Mouse (Mus musculus) MEL (cell line): ENCODE results near the gene Zfp174. TPM values are rescaled to one million over a fixed set of nuclear protein-coding genes. Genes with fewer than 3 reads are reported as not detected.

Experiments used
- DNase-seq: peaks from one replicate; pipeline ENCODE4 v3.0.0; 2011; ENCODE audit warnings: low read depth, low spot score
- H3K27ac ChIP-seq: 2 replicates; pipeline ENCODE4 v1.5.1; 2012; ENCODE audit warnings: low read depth, mild to moderate bottlenecking, control low read depth, low read length, moderate library complexity; ENCODE audit not compliant: control insufficient read depth
- H3K27me3 ChIP-seq, 2 experiments: fragments of 150-350 bp in 1 of 2; sonication (generic) in 1 of 2; 2 replicates each; pipeline ENCODE4 v1.6.1; 2012; ENCODE audit warnings: low read length in 2 of 2, mild to moderate bottlenecking in 2 of 2, improper control_type of control experiment in 1 of 2, moderate library complexity in 1 of 2; ENCODE audit not compliant: insufficient read depth in 2 of 2, control insufficient read depth in 1 of 2
- H3K36me3 ChIP-seq, 2 experiments: 2 replicates each; pipeline ENCODE4 v1.6.1; 2012 to 2014; ENCODE audit warnings: low read length in 2 of 2, improper control_type of control experiment in 1 of 2, inconsistent platforms in 1 of 2, mild to moderate bottlenecking in 1 of 2; ENCODE audit not compliant: insufficient read depth in 2 of 2, control insufficient read depth in 1 of 2
- H3K4me1 ChIP-seq, 2 experiments: fragments of 150-350 bp in 1 of 2; sonication (generic) in 1 of 2; 2 replicates each; pipeline ENCODE4 v1.6.1; 2012; ENCODE audit warnings: low read length in 2 of 2, improper control_type of control experiment in 1 of 2, mild to moderate bottlenecking in 1 of 2; ENCODE audit not compliant: insufficient read depth in 2 of 2, control insufficient read depth in 1 of 2
- H3K4me3 ChIP-seq, 2 experiments: fragments of 150-350 bp in 1 of 2; sonication (generic) in 1 of 2; 2 replicates each; pipeline ENCODE4 v1.5.1; 2012; ENCODE audit warnings: low read depth in 2 of 2, low read length in 2 of 2, mild to moderate bottlenecking in 2 of 2, moderate library complexity in 2 of 2, control low read depth in 1 of 2, improper control_type of control experiment in 1 of 2; ENCODE audit not compliant: control insufficient read depth in 1 of 2, insufficient read depth in 1 of 2
- H3K79me2 ChIP-seq: 2 replicates; pipeline ENCODE4 v1.6.1; 2012; ENCODE audit warnings: mild to moderate bottlenecking, low read length, moderate library complexity; ENCODE audit not compliant: control insufficient read depth, poor library complexity, insufficient read depth
- H3K9ac ChIP-seq: 2 replicates; pipeline ENCODE4 v1.6.1; 2012; ENCODE audit warnings: low read depth, mild to moderate bottlenecking, control low read depth, low read length, moderate library complexity; ENCODE audit not compliant: control insufficient read depth, poor library complexity, severe bottlenecking
- H3K9me3 ChIP-seq: fragments of 150-350 bp; sonication (generic); replicated peaks from 2 replicates; pipeline ENCODE4 v1.6.1; 2012; ENCODE audit warnings: mild to moderate bottlenecking, low read length, improper control_type of control experiment, moderate library complexity; ENCODE audit not compliant: insufficient read depth
- CHD2 ChIP-seq: IDR thresholded peaks from 2 replicates; pipeline ENCODE4 v1.6.1; 2011; ENCODE audit warnings: low read length, improper control_type of control experiment
- E2F4 ChIP-seq: IDR thresholded peaks from 2 replicates; pipeline ENCODE4 v1.6.1; 2011; ENCODE audit warnings: low read depth, low read length, improper control_type of control experiment, borderline replicate concordance
- ETS1 ChIP-seq: IDR thresholded peaks from 2 replicates; pipeline ENCODE4 v1.6.1; 2012; ENCODE audit warnings: low read depth, mild to moderate bottlenecking, inconsistent platforms, low read length, improper control_type of control experiment, moderate library complexity
- GABPA ChIP-seq: IDR thresholded peaks from 2 replicates; pipeline ENCODE4 v1.6.1; 2012; ENCODE audit warnings: low read depth, mild to moderate bottlenecking, inconsistent platforms, low read length, improper control_type of control experiment, moderate library complexity
- GATA1 ChIP-seq: IDR thresholded peaks from 2 replicates; pipeline ENCODE4 v1.6.1; 2011; ENCODE audit warnings: low read depth, low read length, improper control_type of control experiment
- MAX ChIP-seq: IDR thresholded peaks from 2 replicates; pipeline ENCODE4 v1.6.1; 2011; ENCODE audit warnings: low read length, improper control_type of control experiment
- MAZ ChIP-seq: IDR thresholded peaks from 2 replicates; pipeline ENCODE4 v1.6.1; 2012; ENCODE audit warnings: low read depth, mild to moderate bottlenecking, inconsistent platforms, low read length, improper control_type of control experiment
- MYC ChIP-seq: IDR thresholded peaks from 2 replicates; pipeline ENCODE4 v1.6.1; 2011; ENCODE audit warnings: low read depth, mild to moderate bottlenecking, low read length, improper control_type of control experiment, moderate library complexity
- NRF1 ChIP-seq: IDR thresholded peaks from 2 replicates; pipeline ENCODE4 v1.6.1; 2014; ENCODE audit warnings: low read depth, mild to moderate bottlenecking, inconsistent platforms, low read length, improper control_type of control experiment, moderate library complexity; ENCODE audit not compliant: poor library complexity, insufficient read depth, severe bottlenecking
- POLR2AphosphoS2 ChIP-seq: IDR thresholded peaks from 2 replicates; pipeline ENCODE4 v1.6.1; 2011; ENCODE audit warnings: low read length, improper control_type of control experiment
- RAD21 ChIP-seq: IDR thresholded peaks from 2 replicates; pipeline ENCODE4 v1.6.1; 2011; ENCODE audit warnings: mild to moderate bottlenecking, low read depth, low read length, improper control_type of control experiment
- RCOR1 ChIP-seq: IDR thresholded peaks from 2 replicates; pipeline ENCODE4 v1.6.1; 2012; ENCODE audit warnings: low read depth, mild to moderate bottlenecking, inconsistent platforms, low read length, improper control_type of control experiment
- TAL1 ChIP-seq: IDR thresholded peaks from 2 replicates; pipeline ENCODE4 v1.6.1; 2012; ENCODE audit warnings: mild to moderate bottlenecking, inconsistent platforms, low read length, moderate library complexity, mixed read lengths
- UBTF ChIP-seq: IDR thresholded peaks from 2 replicates; pipeline ENCODE4 v1.6.1; 2012; ENCODE audit warnings: low read depth, mild to moderate bottlenecking, inconsistent platforms, low read length, improper control_type of control experiment, moderate library complexity, borderline replicate concordance; ENCODE audit not compliant: insufficient read depth
- USF1 ChIP-seq: IDR thresholded peaks from 2 replicates; pipeline ENCODE4 v1.6.1; 2014; ENCODE audit warnings: low read depth, mild to moderate bottlenecking, inconsistent platforms, low read length, improper control_type of control experiment, moderate library complexity
- ZKSCAN1 ChIP-seq: IDR thresholded peaks from 2 replicates; pipeline ENCODE4 v1.6.1; 2012; ENCODE audit warnings: low read depth, mild to moderate bottlenecking, inconsistent platforms, low read length, improper control_type of control experiment, moderate library complexity
- ZNF384 ChIP-seq: IDR thresholded peaks from 2 replicates; pipeline ENCODE4 v1.6.1; 2012; ENCODE audit warnings: low read depth, mild to moderate bottlenecking, inconsistent platforms, low read length, improper control_type of control experiment
- polyA plus RNA-seq, 2 experiments: library from polyadenylated mRNA; stranded (reverse) in 1 of 2; unstranded in 1 of 2; fragments of >175 nt in 1 of 2; fragments of >200 nt in 1 of 2; gene quantifications; 2 replicates each; pipeline versions ENCODE4 v1.2.1 to v1.2.4; 2012; ENCODE audit warnings: low replicate concordance in 2 of 2, low read depth in 1 of 2; ENCODE audit not compliant: insufficient read length in 2 of 2, insufficient read depth in 1 of 2, missing spikeins in 1 of 2
- total RNA-seq: library from RNA; depleted of rRNA; stranded (reverse); fragments of 300-350 nt; gene quantifications from 2 replicates; pipeline ENCODE4 v1.2.3, GENCODE M21; 2012

Gene Zfp174
- total and polyA plus RNA-seq, 3 experiments = 0.39 to 24.5 (median 0.58) TPM

DNA sequence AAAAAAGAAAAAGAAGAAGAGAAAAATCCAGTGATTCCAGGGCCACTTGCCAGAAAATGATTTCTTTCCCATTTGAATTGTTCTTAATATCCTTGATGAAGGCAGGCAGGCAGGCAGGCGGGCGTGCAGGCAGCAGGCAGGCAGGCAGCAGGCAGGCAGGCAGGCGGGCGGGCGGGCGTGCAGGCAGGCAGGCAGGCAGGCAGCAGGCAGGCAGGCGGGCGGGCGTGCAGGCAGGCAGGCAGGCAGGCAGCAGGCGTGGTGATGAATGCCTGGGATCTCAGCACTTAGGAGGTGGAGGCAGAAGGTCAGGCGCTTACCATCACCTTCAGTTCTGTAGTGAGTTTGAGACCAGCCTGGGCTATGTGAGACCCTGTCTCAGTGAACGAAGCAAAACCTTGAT lies 5.5 kb downstream of the Zfp174 start:
- Histone ChIP-seq H3K4me1 (no peaks in the 10 kb centered on the region; a peak in 1 of 4 replicates), H3K4me3 (no peak overlapping the region), H3K36me3 (peaks cover 0 to 4% of the 10 kb centered on the region in 2 experiments; a peak in 2 of 4 replicates), H3K9ac (no peak overlapping the region), H3K27ac (no peak overlapping the region), H3K9me3 (no peaks in the 10 kb centered on the region), H3K27me3 (no peaks in the 10 kb centered on the region), H3K79me2 (no peaks in the 10 kb centered on the region)
- no peak for TF ChIP-seq NRF1
- TF ChIP-seq GABPA = no peak
- no peak for TF ChIP-seq MAZ
- TF ChIP-seq ETS1 = no peak
- no peak for TF ChIP-seq UBTF
- TF ChIP-seq ZKSCAN1 = no peak
- no peak for TF ChIP-seq CHD2
- TF ChIP-seq TAL1 = no peak
- no peak for TF ChIP-seq ZNF384
- no peak for TF ChIP-seq MYC
- no peak for TF ChIP-seq POLR2AphosphoS2
- no peak for TF ChIP-seq RCOR1
- DNase-seq = no peak

- no peak for DNase-seq
- Histone ChIP-seq H3K4me1 (no peaks in the 10 kb centered on the region), H3K27me3 (no peaks in the 10 kb centered on the region), H3K79me2 (no peaks in the 10 kb centered on the region), H3K27ac (no peak overlapping the region), H3K4me3 (no peak overlapping the region), H3K36me3 (peaks cover 0 to 4% of the 10 kb centered on the region in 2 experiments; a peak in 2 of 4 replicates), H3K9ac (no peak overlapping the region), H3K9me3 (no peaks in the 10 kb centered on the region)
- TF ChIP-seq MAX = no peak
- no peak for TF ChIP-seq MYC
- TF ChIP-seq E2F4 = no peak
- TF ChIP-seq USF1 = no peak
- no peak for TF ChIP-seq ZKSCAN1
- TF ChIP-seq GATA1 = no peak
- TF ChIP-seq NRF1 = no peak
- TF ChIP-seq ZNF384 = no peak
- no peak for TF ChIP-seq RAD21
Measured at GRCm38 (mm10) chr16:3854437-3855182, 7.5 kb downstream of the Zfp174 start.
